Mouse (Mus musculus) spleen, adult 12 weeks (tissue): ENCODE data around the gene Gm5460.

ENCODE experiments used
- DNase-seq: peaks from one replicate; pipeline ENCODE4 v3.0.0; 2022; ENCODE audit warnings: low spot score

The Gm5460 gene

GRCm38 (mm10) chr14:34016381-34016780 is at the start of gene Gm5460:
Gm5460 (plus strand) TSS chr14:34016758.
- DNase-seq = no peak

- no peak for DNase-seq
These were observed 43.9 kb upstream of the Gm5460 start for GRCm38 (mm10) chr14:33972679-33973078.

GRCm38 (mm10) chr14:33974752-33975151 is 41.8 kb upstream of the Gm5460 start:
- DNase-seq = no peak

GRCm38 (mm10) chr14:33977748-33978147 is 38.8 kb upstream of the Gm5460 start:
- DNase-seq = no peak

- no peak for DNase-seq
These were observed 37.9 kb upstream of the Gm5460 start, which contains the start of gene Zfp488 for GRCm38 (mm10) chr14:33978604-33979059. Zfp488 (minus strand) TSS chr14:33978764.

- DNase-seq = no peak
These were observed 27.4 kb upstream of the Gm5460 start for GRCm38 (mm10) chr14:33989201-33989600.

- DNase-seq = no peak
These were observed 24.6 kb upstream of the Gm5460 start for GRCm38 (mm10) chr14:33991971-33992370.

GRCm38 (mm10) chr14:33993051-33993450 is 23.5 kb upstream of the Gm5460 start:
- DNase-seq = no peak

- DNase-seq = no peak
These were observed 22.9 kb upstream of the Gm5460 start for GRCm38 (mm10) chr14:33993521-33994289.

GRCm38 (mm10) chr14:33997427-33997826 is 19.1 kb upstream of the Gm5460 start:
- DNase-seq = no peak

GRCm38 (mm10) chr14:34000076-34000475 is 16.5 kb upstream of the Gm5460 start:
- no peak for DNase-seq

GRCm38 (mm10) chr14:34001445-34001844 is 15.1 kb upstream of the Gm5460 start:
- DNase-seq = no peak

- no peak for DNase-seq
These were observed 14.2 kb upstream of the Gm5460 start for GRCm38 (mm10) chr14:34002358-34002757.

GRCm38 (mm10) chr14:34015063-34015462 is 1.5 kb upstream of the Gm5460 start, which contains the start of gene Gm30083:
Gm30083 (minus strand) TSS chr14:34015182.
- DNase-seq = no peak

- no peak for DNase-seq
These were observed 380 bp downstream of the Gm5460 start for GRCm38 (mm10) chr14:34016938-34017337.

GRCm38 (mm10) chr14:34026710-34027109 is 10.2 kb downstream of the Gm5460 start:
- DNase-seq = no peak

- DNase-seq = no peak
These were observed 17.5 kb downstream of the Gm5460 start for GRCm38 (mm10) chr14:34033841-34034610.

- DNase-seq = no peak
These were observed 24.7 kb downstream of the Gm5460 start for GRCm38 (mm10) chr14:34041241-34041640.

GRCm38 (mm10) chr14:34043341-34043740 is 26.8 kb downstream of the Gm5460 start:
- no peak for DNase-seq

GRCm38 (mm10) chr14:34050101-34050779 is 33.7 kb downstream of the Gm5460 start:
- no peak for DNase-seq

GRCm38 (mm10) chr14:34052516-34052915 is 36.0 kb downstream of the Gm5460 start, which contains the start of gene Antxrl:
Antxrl (plus strand) TSS chr14:34052707.
- DNase-seq = no peak

GRCm38 (mm10) chr14:34071665-34072064 is 55.1 kb downstream of the Gm5460 start:
- no peak for DNase-seq
